Mouse (Mus musculus): ENCODE results near the gene Ggt7. TPM values are rescaled to one million over a fixed set of nuclear protein-coding genes. Genes with fewer than 3 reads are reported as not detected.
A peak's percentile ranks its signal among the peaks of the same experiment; 100 is the strongest.

Ggt7 gene
- polyA plus RNA-seq, 1 experiment = 7.0 TPM

- Histone ChIP-seq H3K27ac (ENCODE audit: insufficient read depth, low read depth, low read length) (no peak overlapping the region), H3K4me1 (ENCODE audit: control insufficient read depth, insufficient read depth, insufficient read length, low read length) (0 out of 2 replicates have a peak, but pooled peaks cover 2% of the 10 kb centered on the region), H3K36me3 (ENCODE audit: control insufficient read depth, insufficient read depth, low read length) (0 out of 2 replicates have a peak, but pooled peaks cover 3% of the 10 kb centered on the region), H3K27me3 (ENCODE audit: control insufficient read depth, insufficient read depth, low read length) (no peaks in the 10 kb centered on the region), H3K4me3 (ENCODE audit: low read depth, low read length) (no peak overlapping the region)
- WGBS = 16% methylated on average over 1 of the region's 1 CpGs
- TF ChIP-seq POLR2A (IDR thresholded peaks at IDR 0.05; ENCODE audit: low read depth, low read length) (no peak), CTCF (IDR thresholded peaks at IDR 0.05; ENCODE audit: extremely low read depth, insufficient read length, insufficient replicate concordance, low read depth, low read length) (no peak)
Measured at GRCm38 (mm10) chr2:155524378-155524777, 6.3 kb upstream of the Ggt7 start.

GRCm38 (mm10) chr2:155523706-155524105 lies 5.7 kb upstream of the Ggt7 start:
- WGBS = 77% methylated on average over 5 of the region's 5 CpGs
- Histone ChIP-seq H3K4me1 (ENCODE audit: control insufficient read depth, insufficient read depth, insufficient read length, low read length) (peaks cover 5% of the 10 kb centered on the region; the same call in 1 of the 2 replicates), H3K27me3 (ENCODE audit: control insufficient read depth, insufficient read depth, low read length) (no peaks in the 10 kb centered on the region), H3K36me3 (ENCODE audit: control insufficient read depth, insufficient read depth, low read length) (0 out of 2 replicates have a peak, but pooled peaks cover 3% of the 10 kb centered on the region), H3K4me3 (ENCODE audit: low read depth, low read length) (no peak overlapping the region), H3K27ac (ENCODE audit: insufficient read depth, low read depth, low read length) (no peak overlapping the region)
- no peak for TF ChIP-seq CTCF (IDR thresholded peaks at IDR 0.05; ENCODE audit: extremely low read depth, insufficient read length, insufficient replicate concordance, low read depth, low read length)
- TF ChIP-seq POLR2A (IDR thresholded peaks at IDR 0.05; ENCODE audit: low read depth, low read length) = no peak

GRCm38 (mm10) chr2:155518531-155519270 lies 664 bp upstream of the Ggt7 start:
- Histone ChIP-seq H3K4me1 (ENCODE audit: control insufficient read depth, insufficient read depth, insufficient read length, low read length) (peaks cover 6% of the 10 kb centered on the region), H3K27ac (ENCODE audit: insufficient read depth, low read depth, low read length) (peak overlapping the region; percentile 19; the same call in 1 of the 2 replicates), H3K4me3 (ENCODE audit: low read depth, low read length) (peak overlapping the region; percentile 78), H3K36me3 (ENCODE audit: control insufficient read depth, insufficient read depth, low read length) (no peaks in the 10 kb centered on the region), H3K27me3 (ENCODE audit: control insufficient read depth, insufficient read depth, low read length) (no peaks in the 10 kb centered on the region)
- TF ChIP-seq CTCF (IDR thresholded peaks at IDR 0.05; ENCODE audit: extremely low read depth, insufficient read length, insufficient replicate concordance, low read depth, low read length) = no peak
- no peak for TF ChIP-seq POLR2A (IDR thresholded peaks at IDR 0.05; ENCODE audit: low read depth, low read length)
- WGBS = 10% methylated on average over 18 of the region's 18 CpGs

DNA sequence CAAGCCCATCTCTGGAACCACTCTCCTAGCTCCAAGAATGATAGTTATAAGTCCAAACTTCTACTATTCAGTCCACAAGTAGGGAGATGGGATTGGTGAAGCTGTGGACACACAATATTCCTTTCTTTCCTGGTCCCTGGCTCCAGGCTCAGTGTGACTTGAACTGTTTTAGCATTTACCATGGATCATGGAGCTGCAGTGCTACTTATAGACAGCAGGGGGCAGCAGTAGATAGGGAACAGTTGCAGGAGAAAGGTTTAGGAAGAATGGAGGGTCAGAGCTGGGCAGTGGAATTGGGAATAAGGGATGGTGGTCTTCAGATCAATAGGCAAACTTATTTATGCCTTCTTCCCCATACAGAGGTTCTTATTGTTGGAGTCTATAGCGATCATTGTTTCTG lies 2.1 kb downstream of the Ggt7 start:
- no peak overlapping the region for H3K27ac ChIP-seq (ENCODE audit: insufficient read depth, low read depth, low read length)
- peaks cover 7% of the 10 kb centered on the region for H3K4me1 ChIP-seq (ENCODE audit: control insufficient read depth, insufficient read depth, insufficient read length, low read length)
- H3K36me3 ChIP-seq (ENCODE audit: control insufficient read depth, insufficient read depth, low read length) = no peaks in the 10 kb centered on the region
- TF ChIP-seq POLR2A (IDR thresholded peaks at IDR 0.05; ENCODE audit: low read depth, low read length) (no peak), CTCF (IDR thresholded peaks at IDR 0.05; ENCODE audit: extremely low read depth, insufficient read length, insufficient replicate concordance, low read depth, low read length) (no peak)
- H3K4me3 ChIP-seq (ENCODE audit: low read depth, low read length) = no peak overlapping the region
- WGBS = 8% methylated on average over 1 of the region's 1 CpGs
- no peaks in the 10 kb centered on the region for H3K27me3 ChIP-seq (ENCODE audit: control insufficient read depth, insufficient read depth, low read length)

- H3K27ac ChIP-seq (ENCODE audit: insufficient read depth, low read depth, low read length) = no peak overlapping the region
- peak overlapping the region; percentile 44 for H3K4me3 ChIP-seq (ENCODE audit: low read depth, low read length)
- peaks cover 7% of the 10 kb centered on the region for H3K4me1 ChIP-seq (ENCODE audit: control insufficient read depth, insufficient read depth, insufficient read length, low read length)
- 4% methylated on average over 23 of the region's 23 CpGs for WGBS
- no peaks in the 10 kb centered on the region for H3K27me3 ChIP-seq (ENCODE audit: control insufficient read depth, insufficient read depth, low read length)
- TF ChIP-seq CTCF (IDR thresholded peaks at IDR 0.05; ENCODE audit: extremely low read depth, insufficient read length, insufficient replicate concordance, low read depth, low read length) (no peak), POLR2A (IDR thresholded peaks at IDR 0.05; ENCODE audit: low read depth, low read length) (no peak)
- H3K36me3 ChIP-seq (ENCODE audit: control insufficient read depth, insufficient read depth, low read length) = no peaks in the 10 kb centered on the region
Measured at GRCm38 (mm10) chr2:155514666-155515065, 3.4 kb downstream of the Ggt7 start.

- Histone ChIP-seq H3K4me3 (ENCODE audit: low read depth, low read length) (no peak overlapping the region), H3K4me1 (ENCODE audit: control insufficient read depth, insufficient read depth, insufficient read length, low read length) (peaks cover 4% of the 10 kb centered on the region), H3K27ac (ENCODE audit: insufficient read depth, low read depth, low read length) (no peak overlapping the region), H3K36me3 (ENCODE audit: control insufficient read depth, insufficient read depth, low read length) (no peaks in the 10 kb centered on the region), H3K27me3 (ENCODE audit: control insufficient read depth, insufficient read depth, low read length) (no peaks in the 10 kb centered on the region)
- 63% methylated on average over 5 of the region's 5 CpGs for WGBS
- TF ChIP-seq CTCF (IDR thresholded peaks at IDR 0.05; ENCODE audit: extremely low read depth, insufficient read length, insufficient replicate concordance, low read depth, low read length) = no peak
- no peak for TF ChIP-seq POLR2A (IDR thresholded peaks at IDR 0.05; ENCODE audit: low read depth, low read length)
Measured at GRCm38 (mm10) chr2:155513543-155513942, 4.5 kb downstream of the Ggt7 start.

GRCm38 (mm10) chr2:155512479-155512878 lies 5.6 kb downstream of the Ggt7 start:
- Histone ChIP-seq H3K36me3 (ENCODE audit: control insufficient read depth, insufficient read depth, low read length) (no peaks in the 10 kb centered on the region), H3K27ac (ENCODE audit: insufficient read depth, low read depth, low read length) (no peak overlapping the region), H3K4me1 (ENCODE audit: control insufficient read depth, insufficient read depth, insufficient read length, low read length) (peaks cover 4% of the 10 kb centered on the region), H3K27me3 (ENCODE audit: control insufficient read depth, insufficient read depth, low read length) (no peaks in the 10 kb centered on the region), H3K4me3 (ENCODE audit: low read depth, low read length) (no peak overlapping the region)
- TF ChIP-seq POLR2A (IDR thresholded peaks at IDR 0.05; ENCODE audit: low read depth, low read length) (no peak; the same call in 1 of the 2 replicates), CTCF (IDR thresholded peaks at IDR 0.05; ENCODE audit: extremely low read depth, insufficient read length, insufficient replicate concordance, low read depth, low read length) (peak; percentile 64; the same call in 1 of the 2 replicates)
- WGBS = 46% methylated on average over 4 of the region's 4 CpGs
